In the genomic region with DNA sequence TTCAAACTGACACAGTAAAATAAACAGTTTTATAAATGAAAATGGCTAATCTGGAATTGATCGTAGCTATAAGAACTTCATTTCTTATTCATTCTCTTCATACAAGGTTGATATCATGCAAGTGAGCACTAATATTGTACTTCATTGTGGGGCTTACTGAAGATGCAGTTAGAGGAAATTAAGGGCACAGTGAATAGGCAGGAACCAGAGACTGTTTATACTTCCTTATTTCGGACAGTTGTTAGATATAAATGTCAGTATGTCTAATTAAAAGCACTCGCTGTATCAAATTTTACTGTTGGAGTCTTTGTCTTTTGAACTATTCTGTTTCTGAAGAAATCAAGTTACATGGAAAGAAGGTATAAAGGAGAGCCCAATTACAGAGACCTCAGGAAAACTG, we compare ENCODE assay signal across 14 mouse cellular contexts.
DNase-seq lines count a peak whose midpoint lies in the region; ATAC-seq and TF ChIP-seq lines count a peak whose summit lies in the region.
"Had no signal": no experiment of that assay in that cellular context is flagged by ENCODE, and none has a peak within 500 bp of the region (broad histone marks: within the 10 kb centered on the region; RNA-seq: fewer than 3 reads in every experiment).

No protein-coding gene starts in this region.

- intact Hi-C loops in heart, postnatal 25 days (cut with DNase I): no loop called here

- H3K4me1 ChIP-seq in heart, embryonic 14.5 days (ENCODE audit: control insufficient read depth in 2 of 2, insufficient read depth in 2 of 2, low read length in 2 of 2): peaks cover 11 to 34% of the 10 kb centered on the region in 2 experiments
- H3K4me1 ChIP-seq in intestine, embryonic 15.5 days (replicated peaks): peaks cover 12% of the 10 kb centered on the region
- H3K4me1 ChIP-seq in intestine, postnatal 0 days (replicated peaks; ENCODE audit: control insufficient read depth, insufficient read depth, low read length): no peaks in the 10 kb centered on the region
- no peaks in the 10 kb centered on the region for H3K4me1 ChIP-seq in lung, postnatal 0 days (ENCODE audit: insufficient read depth, low read depth, low read length)

- no peak for ATAC-seq in heart, embryonic 14.5 days (ENCODE audit: insufficient number of reproducible peaks, insufficient read depth, low FRiP score, low read depth)
- peak; percentile 16; the same call in 1 of the 2 replicates for ATAC-seq in intestine, embryonic 15.5 days
- no peak for ATAC-seq in intestine, postnatal 0 days
- 0 out of 2 replicates have a peak, but pooled peaks have one; percentile 53 for ATAC-seq in megakaryocyte, adult 5-6 weeks (ENCODE audit: poor library complexity, severe bottlenecking)
- no peak for ATAC-seq in lung, postnatal 0 days
- ATAC-seq: forebrain, embryonic 15.5 days; inflammation-experienced regulatory T-cells, adult 6 months had no signal

- no peaks in the 10 kb centered on the region for H3K27me3 ChIP-seq in heart, embryonic 14.5 days (ENCODE audit: control insufficient read depth, insufficient read depth, low read length)
- H3K27me3 ChIP-seq in intestine, embryonic 15.5 days (replicated peaks): no peaks in the 10 kb centered on the region
- no peaks in the 10 kb centered on the region for H3K27me3 ChIP-seq in intestine, postnatal 0 days (replicated peaks; ENCODE audit: control insufficient read depth, insufficient read depth, low read length)
- no peaks in the 10 kb centered on the region for H3K27me3 ChIP-seq in lung, postnatal 0 days (replicated peaks; ENCODE audit: insufficient read depth, low read length)
- H3K27me3 ChIP-seq: CH12.LX; embryonic facial prominence, embryonic 12.5 days; forebrain, embryonic 15.5 days; hindbrain, embryonic 12.5 days had no signal

- DNase-seq in heart, postnatal 25 days (ENCODE audit: low spot score): no peak
- no peak for DNase-seq in lung, postnatal 0 days (ENCODE audit: low spot score)
- DNase-seq: cerebellum, adult 2 months; gastrocnemius, postnatal 36 days had no signal

- TF ChIP-seq EP300 in lung, postnatal 0 days (IDR thresholded peaks at IDR 0.05): no peak

- H3K4me3 ChIP-seq in heart, embryonic 14.5 days (ENCODE audit: control insufficient read depth in 1 of 2, insufficient read depth in 1 of 2, low read depth in 1 of 2, low read length in 2 of 2): no peak overlapping the region
- H3K4me3 ChIP-seq in intestine, embryonic 15.5 days (replicated peaks): no peak overlapping the region
- no peak overlapping the region for H3K4me3 ChIP-seq in intestine, postnatal 0 days (ENCODE audit: low read depth, low read length)
- no peak overlapping the region for H3K4me3 ChIP-seq in lung, postnatal 0 days (ENCODE audit: low read depth, low read length)
- H3K4me3 ChIP-seq: embryonic facial prominence, embryonic 12.5 days; forebrain, embryonic 15.5 days; hindbrain, embryonic 12.5 days had no signal

- H3K9me3 ChIP-seq in heart, embryonic 14.5 days (ENCODE audit: control insufficient read depth, low read length): peaks cover 3% of the 10 kb centered on the region; the same call in 1 of the 2 replicates
- no peaks in the 10 kb centered on the region for H3K9me3 ChIP-seq in intestine, embryonic 15.5 days
- H3K9me3 ChIP-seq in intestine, postnatal 0 days (ENCODE audit: control insufficient read depth): no peaks in the 10 kb centered on the region
- no peaks in the 10 kb centered on the region for H3K9me3 ChIP-seq in lung, postnatal 0 days (ENCODE audit: low read length)
- H3K9me3 ChIP-seq: embryonic facial prominence, embryonic 12.5 days; forebrain, embryonic 15.5 days; hindbrain, embryonic 12.5 days had no signal

- WGBS in heart, embryonic 14.5 days: 74% methylated on average over 3 of the region's 3 CpGs
- 65% methylated on average over 3 of the region's 3 CpGs for WGBS in intestine, embryonic 15.5 days
- 66% methylated on average over 3 of the region's 3 CpGs for WGBS in intestine, postnatal 0 days
- whole genome bisulfite sequencing in lung, postnatal 0 days: 65% methylated on average over 3 of the region's 3 CpGs

- no peak for TF ChIP-seq CTCF in intestine, postnatal 0 days (IDR thresholded peaks at IDR 0.05; ENCODE audit: low read depth)
- no peak for TF ChIP-seq CTCF in lung, postnatal 0 days (IDR thresholded peaks at IDR 0.05)

- H3K4me2 ChIP-seq in heart, embryonic 14.5 days (ENCODE audit: low read length): peak overlapping the region; percentile 14; the same call in 1 of the 2 replicates
- no peak overlapping the region for H3K4me2 ChIP-seq in intestine, embryonic 15.5 days (replicated peaks)
- no peak overlapping the region for H3K4me2 ChIP-seq in intestine, postnatal 0 days (replicated peaks; ENCODE audit: low read depth)
- no peak overlapping the region for H3K4me2 ChIP-seq in lung, postnatal 0 days (replicated peaks; ENCODE audit: low read depth, low read length)
- H3K4me2 ChIP-seq: embryonic facial prominence, embryonic 12.5 days; forebrain, embryonic 15.5 days; heart, embryonic 11.5 days; hindbrain, embryonic 12.5 days had no signal

- H3K27ac ChIP-seq in heart, embryonic 14.5 days (replicated peaks in 1 of 2; ENCODE audit: control insufficient read depth in 1 of 2, insufficient read depth in 1 of 2, low read depth in 2 of 2, low read length in 2 of 2): peak overlapping the region in 1 of 2 experiments; percentile 92; a peak in 2 of 4 replicates
- H3K27ac ChIP-seq in intestine, embryonic 15.5 days: no peak overlapping the region
- H3K27ac ChIP-seq in intestine, postnatal 0 days (ENCODE audit: low read depth, low read length): no peak overlapping the region
- H3K27ac ChIP-seq in lung, postnatal 0 days (ENCODE audit: low read length): no peak overlapping the region
- H3K27ac ChIP-seq: embryonic facial prominence, embryonic 12.5 days; forebrain, embryonic 15.5 days; hindbrain, embryonic 12.5 days had no signal

- H3K36me3 ChIP-seq in heart, embryonic 14.5 days (ENCODE audit: control insufficient read depth, insufficient read depth, low read length): no peaks in the 10 kb centered on the region
- H3K36me3 ChIP-seq in intestine, embryonic 15.5 days: no peaks in the 10 kb centered on the region
- H3K36me3 ChIP-seq in intestine, postnatal 0 days (ENCODE audit: control insufficient read depth, insufficient read depth): no peaks in the 10 kb centered on the region
- H3K36me3 ChIP-seq in lung, postnatal 0 days (ENCODE audit: insufficient read depth, low read length): no peaks in the 10 kb centered on the region
- H3K36me3 ChIP-seq: embryonic facial prominence, embryonic 12.5 days; forebrain, embryonic 15.5 days; hindbrain, embryonic 12.5 days had no signal

- no peak overlapping the region for H3K9ac ChIP-seq in heart, embryonic 14.5 days (ENCODE audit: low read length)
- no peak overlapping the region for H3K9ac ChIP-seq in intestine, embryonic 15.5 days
- no peak overlapping the region for H3K9ac ChIP-seq in intestine, postnatal 0 days (ENCODE audit: low read depth, low read length)
- H3K9ac ChIP-seq in lung, postnatal 0 days (replicated peaks; ENCODE audit: low read depth): no peak overlapping the region
- H3K9ac ChIP-seq: embryonic facial prominence, embryonic 12.5 days; forebrain, embryonic 15.5 days; hindbrain, embryonic 12.5 days had no signal

Comparison
In these comparisons a context has a peak if more than half of its experiments do, and no peak if none do; other contexts are left out.
1. ATAC-seq: peak in intestine, embryonic 15.5 days (single experiment) and megakaryocyte, adult 5-6 weeks (single experiment); none in heart, embryonic 14.5 days (single experiment), intestine, postnatal 0 days (single experiment) and lung, postnatal 0 days (single experiment).